Mouse (Mus musculus) inflammation-experienced regulatory T-cells, adult 6 months (primary cell): ENCODE results near the gene Alkbh6. TPM values are rescaled to one million over a fixed set of nuclear protein-coding genes. Genes with fewer than 3 reads are reported as not detected.

Experiments
- ATAC-seq: one replicate; pipeline ENCODE4 v1.8.0; 2017
- polyA plus RNA-seq, 3 experiments: library from polyadenylated mRNA; unstranded; fragments of 100-300 nt; shearing (Covaris generic); gene quantifications; one replicate each; pipeline ENCODE4 v1.2.1; 2017

The Alkbh6 gene
- polyA plus RNA-seq, 3 experiments from 2014 or later: 69.8 to 178 (median 155) TPM

DNA sequence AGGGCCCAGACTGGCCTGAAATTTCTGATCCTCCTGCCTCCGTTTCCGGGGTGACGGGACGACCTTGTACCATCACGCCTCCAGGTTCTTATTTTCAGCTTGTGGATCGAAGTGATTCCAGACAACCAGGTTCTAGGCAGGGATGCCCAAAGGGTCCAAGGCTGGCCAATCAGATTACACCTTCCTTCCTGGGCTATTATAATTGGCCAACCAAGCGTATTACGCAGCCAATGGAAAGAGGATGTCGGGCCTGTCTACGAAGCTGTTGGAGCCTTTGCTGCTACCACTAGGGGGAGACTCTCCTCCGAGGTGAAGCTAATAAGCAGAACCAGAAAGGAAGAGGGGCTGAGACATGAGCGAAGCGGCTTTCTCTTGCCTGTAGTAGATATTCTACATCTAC lies 23.4 kb downstream of the Alkbh6 start:
- ATAC-seq: peak; percentile 90

DNA sequence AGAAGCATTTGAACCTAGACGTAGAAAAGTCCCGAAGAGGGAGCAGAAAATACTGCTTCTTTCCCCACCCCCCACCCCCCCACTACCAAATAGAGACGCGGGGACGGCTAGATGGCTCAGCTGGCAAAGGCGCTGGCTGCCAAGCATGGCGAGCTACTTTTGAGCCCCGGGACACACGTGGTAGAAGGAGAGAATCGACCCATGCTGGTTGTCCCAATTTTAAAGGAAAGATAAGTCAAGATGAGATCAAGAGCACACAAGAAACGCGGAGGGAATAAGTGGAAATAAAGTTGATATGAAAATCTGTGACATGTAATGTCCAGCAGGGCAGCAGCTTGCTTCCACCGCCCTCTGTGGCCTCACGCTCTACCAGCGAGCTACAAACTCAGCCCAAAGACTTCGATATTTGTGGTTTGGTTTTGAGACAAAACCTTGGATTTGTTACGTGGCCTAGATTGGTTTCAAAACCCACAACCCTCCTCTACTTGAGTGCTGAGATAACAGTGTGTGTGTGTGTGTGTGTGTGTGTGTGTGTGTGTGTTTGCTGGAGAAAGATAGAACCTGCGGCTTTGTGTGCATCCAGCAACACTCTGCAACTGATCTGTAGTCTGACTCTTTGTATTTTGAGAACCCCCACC lies 24.2 kb downstream of the Alkbh6 start:
- no peak for ATAC-seq

DNA sequence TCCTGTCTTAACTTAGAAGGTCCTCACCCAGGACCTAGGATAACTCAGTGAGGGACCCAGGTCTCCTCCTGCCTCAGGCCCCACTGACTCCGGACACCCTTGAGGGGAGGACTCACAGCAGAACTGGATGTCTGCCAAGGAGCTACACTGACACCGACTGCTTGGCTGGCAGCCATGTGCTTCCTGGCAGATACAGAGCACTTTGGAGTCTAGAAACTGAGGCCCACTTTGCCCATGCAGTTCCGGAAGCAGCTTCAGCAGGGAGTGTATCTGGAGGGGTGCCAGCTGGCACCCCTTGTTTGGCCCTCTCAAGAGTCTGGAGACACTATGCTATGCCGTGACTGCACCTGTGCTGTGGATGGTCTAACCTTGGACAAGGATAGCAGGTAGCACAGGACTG lies 24.9 kb downstream of the Alkbh6 start:
- ATAC-seq: no peak

DNA sequence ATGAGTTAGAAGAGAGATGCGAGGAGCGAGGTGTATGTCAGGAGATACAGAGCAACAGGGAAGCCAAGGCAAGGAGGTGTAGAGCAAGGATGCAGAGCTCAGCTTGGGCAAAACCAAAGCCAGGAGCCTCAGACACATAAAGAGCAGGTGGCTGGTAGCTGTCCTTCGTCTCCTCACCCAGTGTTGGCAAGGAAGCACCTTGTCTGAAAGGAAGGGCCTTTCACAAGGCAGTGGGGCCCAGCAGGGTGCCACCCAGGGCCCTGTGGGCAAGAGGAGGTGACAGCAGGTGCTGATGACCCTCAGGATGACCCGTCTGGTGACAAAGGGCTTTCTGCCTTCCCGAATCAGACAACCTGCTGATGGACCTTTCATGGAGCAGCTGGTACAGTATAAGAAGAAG lies 26.0 kb downstream of the Alkbh6 start:
- no peak for ATAC-seq

DNA sequence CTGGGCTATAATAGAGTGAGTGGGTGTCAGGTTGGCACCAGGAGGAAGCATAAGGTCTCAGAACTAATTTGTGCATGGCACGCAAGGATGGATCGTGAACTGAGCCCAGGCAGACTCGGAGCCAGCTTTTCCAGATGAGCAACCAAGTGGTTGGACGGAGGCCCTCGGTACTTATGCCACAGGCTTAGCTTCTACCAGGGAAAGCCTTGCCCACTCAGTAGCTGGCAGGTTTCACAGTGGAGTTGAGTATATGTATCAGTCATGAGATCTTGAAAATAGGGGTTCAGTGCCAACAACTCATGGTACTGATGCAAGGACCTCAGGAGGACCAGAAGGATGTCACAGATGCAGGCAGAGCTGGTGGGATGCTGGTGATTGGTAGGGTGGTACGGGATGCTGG lies 27.2 kb downstream of the Alkbh6 start:
- ATAC-seq: no peak

DNA sequence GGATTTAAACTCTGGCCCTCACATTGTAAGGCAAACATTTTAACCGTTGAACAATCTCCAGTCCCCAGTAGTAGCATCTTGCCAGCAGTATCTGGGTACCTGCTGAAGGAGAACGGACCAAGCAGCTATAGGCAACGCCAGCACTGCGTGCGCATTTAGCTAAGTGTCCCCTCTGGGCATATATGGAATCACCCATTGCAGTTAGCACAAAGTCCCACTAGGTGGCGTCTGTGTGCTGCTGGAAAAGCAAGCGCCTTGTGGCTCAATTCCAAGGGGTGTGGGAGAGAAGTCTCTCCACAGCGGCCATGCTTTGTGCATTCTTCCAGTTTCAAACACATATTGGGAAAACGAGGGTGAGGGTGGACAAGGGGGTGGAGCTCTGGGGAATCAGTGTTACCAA lies 27.9 kb downstream of the Alkbh6 start:
- no peak for ATAC-seq

DNA sequence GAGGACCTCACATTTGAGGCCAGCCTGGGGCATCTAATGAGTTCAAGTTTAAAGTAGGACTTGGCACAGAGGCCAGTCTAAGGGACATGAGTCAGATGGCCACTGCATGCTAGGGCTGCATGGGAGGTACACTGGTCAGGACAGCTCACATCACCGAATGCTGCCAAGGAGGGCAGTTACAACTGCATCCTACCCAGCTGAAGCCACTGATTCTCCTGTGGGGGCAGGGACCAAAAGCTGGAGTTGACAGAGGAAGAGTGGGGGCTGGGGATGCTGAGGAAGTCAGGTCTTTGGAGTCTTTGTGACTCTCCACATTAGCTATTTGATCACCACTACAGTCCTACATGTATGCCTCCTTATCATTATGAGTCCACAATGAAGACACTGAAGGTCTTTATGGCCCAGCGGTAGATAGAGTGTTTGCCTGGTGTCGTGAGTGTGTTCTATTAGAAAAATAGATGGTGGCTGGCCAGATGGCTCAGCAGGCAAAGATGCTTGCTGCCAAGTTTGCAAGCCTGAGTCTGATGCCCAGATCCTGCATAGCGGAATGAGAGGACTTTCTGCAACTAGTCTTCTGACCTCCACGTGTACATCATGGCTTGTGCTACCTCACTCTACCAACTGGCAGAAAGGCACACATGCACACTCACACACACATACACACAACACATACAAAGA lies 31.1 kb downstream of the Alkbh6 start:
- ATAC-seq: no peak

DNA sequence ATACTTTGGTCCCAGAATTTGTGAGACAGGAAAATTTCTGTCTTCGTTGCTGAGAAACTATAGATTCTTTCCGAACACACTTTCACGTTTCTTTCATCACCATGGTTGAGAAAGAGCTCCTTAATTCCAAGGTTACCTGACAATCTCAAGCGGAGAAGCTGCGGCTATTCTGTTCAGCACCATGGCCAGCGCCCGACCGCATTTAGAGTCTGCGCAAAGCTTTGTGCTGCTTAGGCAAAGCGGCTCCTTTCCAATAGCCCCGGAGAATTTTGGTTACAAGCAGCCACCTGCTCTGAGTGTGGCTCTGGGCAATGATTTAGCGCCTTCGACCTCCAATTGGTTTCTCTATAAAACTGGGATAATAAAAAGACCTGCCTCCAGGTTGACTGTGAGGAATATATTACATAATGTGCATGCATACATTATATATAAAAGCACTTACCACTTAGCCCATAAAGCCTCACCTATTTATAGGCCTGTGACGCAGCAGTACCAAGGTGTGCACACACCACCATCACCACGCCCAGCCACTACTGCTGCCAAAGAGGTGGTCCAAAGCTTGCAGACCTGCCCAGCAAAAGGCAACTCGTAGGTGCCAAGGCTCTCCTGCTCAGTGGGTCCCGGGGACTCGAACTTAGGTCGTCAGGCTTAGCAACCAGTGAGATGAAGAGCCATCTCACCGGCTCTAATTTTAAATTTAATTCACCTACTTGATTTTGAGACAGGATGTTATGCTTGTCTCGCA lies 38.3 kb downstream of the Alkbh6 start:
- peak; percentile 56 for ATAC-seq

DNA sequence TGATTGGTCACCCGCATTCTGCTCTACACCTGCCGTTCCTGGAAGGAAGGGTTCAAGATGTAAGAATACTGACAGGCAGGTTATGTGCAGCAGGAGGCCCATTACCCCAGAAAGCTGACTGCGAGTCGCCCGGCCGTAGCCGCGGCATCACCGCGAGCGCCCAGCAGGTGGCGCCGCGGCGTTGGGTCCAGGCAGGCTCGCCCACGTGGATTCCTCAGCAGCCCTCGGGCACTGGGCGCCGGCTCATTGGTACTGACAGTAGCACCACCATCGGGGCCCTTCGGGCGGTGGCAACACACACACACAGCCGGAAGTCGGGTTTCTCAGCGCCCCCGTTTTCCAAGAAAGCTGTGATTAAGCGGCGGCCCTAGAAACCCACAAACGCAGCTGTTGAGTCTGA lies 39.3 kb downstream of the Alkbh6 start:
- ATAC-seq: peak; percentile 67

DNA sequence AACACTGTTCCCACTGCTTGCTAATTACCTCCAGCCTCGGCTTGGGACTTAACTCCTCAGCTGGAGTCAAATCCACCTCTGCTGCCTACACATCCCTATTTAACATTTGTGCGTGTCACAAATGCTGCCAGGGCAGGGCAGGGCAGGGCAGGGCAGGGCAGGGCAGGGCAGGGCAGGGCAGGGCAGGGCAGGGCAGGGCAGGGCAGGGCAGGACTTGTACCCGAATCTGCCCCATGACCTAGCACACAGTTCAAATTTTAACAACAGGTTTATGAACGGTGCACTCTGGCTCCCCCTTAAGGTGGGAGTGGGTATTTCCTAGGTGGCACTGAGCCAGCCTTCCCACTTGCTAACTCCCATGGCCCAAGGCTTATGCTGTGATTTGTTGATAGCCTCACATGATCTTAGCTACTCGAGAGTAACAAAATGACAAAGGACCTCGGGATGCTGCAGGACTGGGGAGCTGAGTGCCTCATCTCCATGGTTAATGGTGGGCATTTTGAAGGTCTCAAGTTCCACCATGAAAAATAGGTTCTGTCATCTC lies 44.8 kb downstream of the Alkbh6 start:
- ATAC-seq: peak; percentile 43

DNA sequence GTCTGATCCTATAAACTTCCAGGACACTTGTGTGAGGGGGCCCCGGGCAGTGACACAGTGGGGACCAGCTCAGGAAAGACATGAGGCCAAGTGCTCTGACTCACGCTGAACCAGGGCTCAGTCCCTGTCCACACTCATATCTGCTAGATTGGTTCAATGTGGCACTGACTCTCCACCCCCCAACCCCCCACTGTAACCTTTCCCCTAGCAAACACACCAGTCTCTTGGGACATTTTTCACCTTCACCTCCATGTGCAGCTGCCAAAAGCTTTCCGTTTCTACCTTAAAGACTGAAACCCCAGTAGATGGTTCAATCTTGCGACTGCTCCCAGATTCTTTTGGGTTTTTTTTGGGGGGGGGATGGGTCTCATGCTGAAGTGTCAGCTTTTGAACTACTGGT lies 45.5 kb downstream of the Alkbh6 start:
- ATAC-seq: no peak

DNA sequence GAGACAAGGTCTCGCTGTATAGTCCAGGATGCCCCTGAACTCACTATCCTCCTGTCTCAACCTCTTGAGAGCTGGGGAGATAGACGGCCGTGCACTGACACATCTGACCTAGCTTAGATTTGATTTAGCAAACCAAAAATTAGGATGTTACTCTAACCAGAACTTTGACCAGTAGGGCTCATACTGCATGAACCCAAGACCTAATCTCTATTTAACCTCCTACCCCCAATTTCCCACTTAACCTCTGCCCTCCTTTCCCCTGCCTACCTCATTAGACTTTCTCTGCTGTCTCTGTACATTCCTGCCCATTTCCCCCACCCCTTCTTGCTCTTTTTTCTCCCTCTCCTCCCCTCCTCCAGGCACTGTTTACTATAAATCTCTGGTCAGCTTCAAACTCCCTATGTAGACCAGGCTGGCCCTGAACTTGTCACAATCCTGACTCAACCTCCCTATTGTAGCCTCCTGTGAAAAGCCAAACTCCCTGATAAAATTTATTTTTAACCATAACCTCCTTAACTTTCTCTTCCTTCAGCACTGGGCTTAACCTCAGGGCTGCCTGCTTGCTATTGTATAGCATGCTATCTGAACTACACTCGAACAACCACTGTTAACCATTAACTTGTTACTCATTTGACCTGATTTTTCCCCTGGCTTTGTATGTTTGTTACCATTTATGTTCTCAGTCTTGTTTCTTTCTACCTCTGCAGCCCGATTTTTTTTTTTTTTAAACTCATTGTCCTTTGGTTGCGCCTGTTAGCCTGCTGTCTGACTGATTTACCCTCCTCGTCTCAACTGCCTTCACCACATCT lies 50.1 kb downstream of the Alkbh6 start:
- no peak for ATAC-seq

DNA sequence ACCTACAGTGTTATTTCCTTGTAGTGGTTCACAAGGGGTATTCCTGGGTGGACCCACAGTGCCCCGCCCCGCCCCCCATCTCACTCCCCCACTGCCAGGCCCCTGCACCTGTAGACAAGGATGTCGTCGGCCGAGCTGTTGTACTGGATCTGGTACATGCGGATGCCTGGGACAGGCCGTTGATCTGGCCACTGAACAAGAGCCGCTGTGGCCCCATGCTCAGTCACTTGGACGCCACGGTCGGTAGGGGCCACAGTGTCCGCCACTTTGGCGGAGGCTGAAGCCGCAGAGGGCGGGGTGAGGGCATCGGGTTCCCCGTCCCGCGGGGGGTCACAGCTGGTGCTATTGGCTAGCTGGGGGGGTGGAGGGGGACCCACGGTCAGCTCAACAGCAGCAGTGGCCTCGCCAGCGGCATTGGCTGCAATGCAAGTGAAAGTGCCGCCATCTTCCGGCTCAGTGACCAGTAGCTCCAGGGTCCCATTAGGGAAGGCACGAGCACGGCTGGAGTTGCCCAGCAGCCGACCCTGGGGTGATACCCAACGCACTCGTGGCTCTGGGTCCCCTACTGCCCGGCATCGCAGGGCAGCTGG lies 50.9 kb downstream of the Alkbh6 start:
- no peak for ATAC-seq

DNA sequence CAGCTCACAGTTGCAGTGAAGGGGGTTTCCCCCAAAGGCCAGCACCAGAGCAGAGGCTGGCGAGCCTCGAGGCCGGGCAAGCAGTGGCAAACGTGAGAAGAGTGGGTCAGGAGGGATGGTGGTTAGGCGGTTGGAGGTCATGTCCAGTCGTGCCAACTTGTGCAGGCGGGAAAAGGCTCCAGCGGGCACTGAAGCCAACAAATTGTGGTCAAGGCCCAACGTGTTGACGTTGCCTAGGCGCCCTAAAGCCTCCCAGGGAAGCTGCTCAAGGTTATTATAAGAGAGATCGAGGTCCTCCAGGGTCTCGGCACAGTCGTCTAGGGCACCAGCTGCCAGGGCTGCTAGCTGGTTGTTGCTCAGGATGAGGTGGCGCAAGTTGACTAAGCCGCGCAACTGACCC lies 51.5 kb downstream of the Alkbh6 start:
- ATAC-seq: no peak

DNA sequence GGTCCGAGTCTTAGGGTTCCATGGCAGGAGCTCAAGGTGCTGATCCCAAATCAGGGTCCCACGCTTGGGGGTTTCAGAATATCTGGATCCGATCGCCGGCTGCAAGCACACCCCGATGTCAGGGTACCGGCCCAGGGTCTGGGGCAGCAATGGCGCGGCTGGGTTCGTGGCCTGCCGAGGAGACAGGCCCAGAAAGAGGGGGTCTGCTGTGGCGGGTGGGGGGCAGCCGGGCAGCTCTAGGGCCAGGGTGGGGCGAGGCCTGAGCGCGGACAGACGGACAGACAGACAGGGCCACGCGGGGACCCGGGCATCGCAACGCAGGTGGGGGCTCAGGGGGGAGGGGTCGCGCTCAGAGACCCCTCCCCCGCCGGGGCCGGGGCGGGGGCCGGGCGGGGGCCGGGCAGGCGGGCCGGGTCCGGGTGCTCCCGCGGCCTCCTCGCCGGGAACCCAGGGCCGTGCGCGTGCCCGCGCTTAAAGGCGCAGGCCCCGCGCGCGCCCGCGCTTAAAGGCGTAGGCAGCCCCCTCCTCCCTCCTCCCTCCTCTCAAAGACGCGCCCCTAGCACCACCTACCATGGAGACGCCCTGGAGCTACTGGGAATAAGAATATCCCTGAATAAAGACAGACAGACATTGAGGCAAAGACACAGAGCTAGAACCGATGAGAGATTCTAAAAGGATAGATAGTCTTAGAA lies 54.3 kb downstream of the Alkbh6 start, which contains the start of gene Lrfn3:
Lrfn3 (minus strand) TSS at position 121 of the 692 bp plus-strand sequence.
- ATAC-seq: no peak

DNA sequence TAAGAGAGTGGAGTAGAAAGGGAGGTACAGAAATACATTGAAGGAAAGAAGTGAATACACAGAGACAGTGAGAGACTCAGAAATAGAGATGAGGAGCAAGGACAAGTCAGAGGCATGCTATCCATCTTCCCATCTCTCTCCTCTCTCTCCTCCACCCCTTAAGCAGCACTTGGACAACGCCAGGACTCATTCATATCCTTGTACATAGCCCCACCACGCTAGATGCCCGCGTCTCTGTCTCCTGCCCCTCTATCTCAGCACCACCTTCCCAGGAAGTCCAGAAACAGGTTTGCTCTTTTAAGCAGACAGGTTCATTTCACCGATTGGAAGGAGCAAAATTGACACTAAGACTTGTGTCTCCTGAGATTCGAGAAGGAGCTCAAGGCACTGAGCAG lies 54.8 kb downstream of the Alkbh6 start:
- no peak for ATAC-seq

Other genes starting within 250 kb of the Alkbh6 start
- gene Zfp82, start 235.8 kb upstream of the Alkbh6 start, polyA plus RNA-seq: 10 to 100 TPM in 1 of 3 experiments, 1 to 10 TPM in 2; 4.6 to 10.9 (median 5.9) TPM
- 1 to 10 TPM in 2 of 3 experiments, under 1 TPM in 1; 0.87 to 3.9 (median 1.7) TPM for gene Gm26920, start 218.3 kb upstream of the Alkbh6 start, polyA plus RNA-seq
- gene Zfp566, start 218.2 kb upstream of the Alkbh6 start, polyA plus RNA-seq: 10 to 100 TPM in 2 of 3 experiments, 1 to 10 TPM in 1; 7.2 to 14.5 (median 10.9) TPM
- 10 to 100 TPM; 59.7 to 83.0 (median 70.5) TPM for gene Zfp260, start 213.9 kb upstream of the Alkbh6 start, polyA plus RNA-seq
- gene Zfp382, start 186.8 kb upstream of the Alkbh6 start, polyA plus RNA-seq: 10 to 100 TPM; 10.2 to 15.5 (median 15.1) TPM
- 10 to 100 TPM; 12.9 to 20.8 (median 13.5) TPM for gene Zfp146, start 139.0 kb upstream of the Alkbh6 start, polyA plus RNA-seq
- 1 to 10 TPM; 2.3 to 3.5 (median 3.3) TPM for gene Cox7a1, start 124.6 kb upstream of the Alkbh6 start, polyA plus RNA-seq
- gene Capns1, start 109.9 kb upstream of the Alkbh6 start, polyA plus RNA-seq: 10 to 100 TPM; 66.6 to 74.8 (median 71.1) TPM
- 10 to 100 TPM; 51.0 to 54.5 (median 54.2) TPM for gene Polr2i, start 76.8 kb upstream of the Alkbh6 start, polyA plus RNA-seq
- gene Tbcb, start 76.4 kb upstream of the Alkbh6 start, polyA plus RNA-seq: 100 to 1,000 TPM in 2 of 3 experiments, 10 to 100 TPM in 1; 95.8 to 156 (median 120) TPM
- gene Ovol3, start 73.0 kb upstream of the Alkbh6 start, polyA plus RNA-seq: not detected
- under 1 TPM; 0.26 to 0.70 (median 0.26) TPM for gene Thap8, start 28.6 kb upstream of the Alkbh6 start, polyA plus RNA-seq
- 1 to 10 TPM; 1.5 to 5.3 (median 1.5) TPM for gene Wdr62, start 28.3 kb upstream of the Alkbh6 start, polyA plus RNA-seq
- gene Clip3, start 17.0 kb upstream of the Alkbh6 start, polyA plus RNA-seq: 1 to 10 TPM; 3.6 to 7.0 (median 5.8) TPM
- 10 to 100 TPM in 1 of 3 experiments, 1 to 10 TPM in 2; 4.3 to 14.7 (median 6.4) TPM for gene Syne4, start 6.1 kb downstream of the Alkbh6 start, polyA plus RNA-seq
- not detected for gene E130208F15Rik, start 13.0 kb downstream of the Alkbh6 start, polyA plus RNA-seq
- 1 to 10 TPM; 2.0 to 6.1 (median 3.9) TPM for gene Sdhaf1, start 15.2 kb downstream of the Alkbh6 start, polyA plus RNA-seq
- not detected for gene Lrfn3, start 54.1 kb downstream of the Alkbh6 start, polyA plus RNA-seq
- gene Tyrobp, start 105.0 kb downstream of the Alkbh6 start, polyA plus RNA-seq: 10 to 100 TPM in 1 of 3 experiments, 1 to 10 TPM in 1, under 1 TPM in 1; 0.79 to 15.0 (median 2.2) TPM
- gene Hcst, start 111.1 kb downstream of the Alkbh6 start, polyA plus RNA-seq: 100 to 1,000 TPM; 484 to 574 (median 552) TPM
- gene Nfkbid, start 113.0 kb downstream of the Alkbh6 start, polyA plus RNA-seq: 10 to 100 TPM; 37.3 to 50.8 (median 41.1) TPM
- gene Aplp1, start 136.8 kb downstream of the Alkbh6 start, polyA plus RNA-seq: 1 to 10 TPM; 6.0 to 7.4 (median 6.0) TPM
- not detected for gene Kirrel2, start 149.0 kb downstream of the Alkbh6 start, polyA plus RNA-seq
- under 1 TPM in 1 of 3 experiments, not detected in 2; 0.11 TPM for gene Nphs1, start 149.6 kb downstream of the Alkbh6 start, polyA plus RNA-seq
- gene Prodh2, start 184.9 kb downstream of the Alkbh6 start, polyA plus RNA-seq: not detected
- 1 to 10 TPM in 1 of 3 experiments, under 1 TPM in 2; 0.28 to 1.1 (median 0.91) TPM for gene Arhgap33, start 226.3 kb downstream of the Alkbh6 start, polyA plus RNA-seq
- gene Hspb6, start 243.5 kb downstream of the Alkbh6 start, polyA plus RNA-seq: 1 to 10 TPM; 2.7 to 3.6 (median 2.8) TPM
- 1 to 10 TPM; 2.8 to 4.5 (median 4.0) TPM for gene Proser3, start 243.6 kb downstream of the Alkbh6 start, polyA plus RNA-seq